Mouse (Mus musculus) liver, embryonic 14.5 days (tissue): Measurements from ENCODE around the gene Tex21. TPM values are rescaled to one million over a fixed set of nuclear protein-coding genes. Genes with fewer than 3 reads are reported as not detected.

Experiments
- ATAC-seq: fragments of 200-750 bp; cut with Nextera tagmentation; 2 replicates; pipeline ENCODE4 v1.8.0; 2017; ENCODE audit warnings: moderate number of reproducible peaks, mild to moderate bottlenecking, moderate library complexity; ENCODE audit not compliant: insufficient read depth
- DNase-seq, 3 experiments: peaks; one replicate each; pipeline ENCODE4 v3.0.0-alpha.2; 2012 to 2013; ENCODE audit warnings: low read depth in 3 of 3, low spot score in 3 of 3
- H3K27ac ChIP-seq: fragments of 300-500 bp; sonication (generic); 2 replicates; pipeline ENCODE4 v1.5.1; 2014; ENCODE audit warnings: moderate library complexity, mild to moderate bottlenecking, control low read depth, inconsistent platforms
- H3K27me3 ChIP-seq: fragments of 300-500 bp; sonication (generic); 2 replicates; pipeline ENCODE4 v1.6.1; 2014; ENCODE audit warnings: mild to moderate bottlenecking, low read length, moderate library complexity; ENCODE audit not compliant: control insufficient read depth, insufficient read depth
- H3K36me3 ChIP-seq: fragments of 300-500 bp; sonication (generic); replicated peaks from 2 replicates; pipeline ENCODE4 v1.6.1; 2014; ENCODE audit warnings: low read depth; ENCODE audit not compliant: control insufficient read depth, insufficient read depth
- H3K4me1 ChIP-seq, 2 experiments: fragments of 200-500 bp in 1 of 2; fragments of 300-500 bp in 1 of 2; sonication (generic) in 1 of 2; replicated peaks; 2 replicates each; pipeline ENCODE4 v1.6.1; 2012 to 2014; ENCODE audit warnings: antibody characterized with exemption in 1 of 2, inconsistent platforms in 1 of 2, low read length in 1 of 2; ENCODE audit not compliant: control insufficient read depth in 2 of 2, insufficient read depth in 2 of 2
- H3K4me2 ChIP-seq: fragments of 300-500 bp; sonication (generic); 2 replicates; pipeline ENCODE4 v1.6.1; 2014; ENCODE audit warnings: low read depth, mild to moderate bottlenecking, control low read depth, moderate library complexity
- H3K4me3 ChIP-seq, 2 experiments: fragments of 200-500 bp in 1 of 2; fragments of 300-500 bp in 1 of 2; sonication (generic) in 1 of 2; 2 replicates each; pipeline ENCODE4 v1.5.1; 2012 to 2014; ENCODE audit warnings: low read depth in 2 of 2, low read length in 2 of 2, mild to moderate bottlenecking in 2 of 2, control low read depth in 1 of 2, inconsistent platforms in 1 of 2, moderate library complexity in 1 of 2; ENCODE audit not compliant: insufficient read depth in 1 of 2
- H3K9ac ChIP-seq: fragments of 300-500 bp; sonication (generic); replicated peaks from 2 replicates; pipeline ENCODE4 v1.6.1; 2014; ENCODE audit warnings: mild to moderate bottlenecking, control low read depth, moderate library complexity
- H3K9me3 ChIP-seq: fragments of 300-500 bp; sonication (generic); 2 replicates; pipeline ENCODE4 v1.6.1; 2016; ENCODE audit warnings: low read length, mixed read lengths; ENCODE audit not compliant: control insufficient read depth
- CTCF ChIP-seq: IDR thresholded peaks from 2 replicates; pipeline ENCODE4 v1.5.1; 2016; ENCODE audit warnings: antibody characterized with exemption, low read depth, control low read depth
- EP300 ChIP-seq: IDR thresholded peaks from 2 replicates; pipeline ENCODE4 v1.6.1; 2016; ENCODE audit warnings: antibody characterized with exemption, low read depth
- WGBS: fragments of 180-500 bp; shearing (Covaris S2); extraction: QIAGEN DNeasy Blood & Tissue Kit; methylation state at CpG from one replicate; pipeline ENCODE4 v1.1.7; 2014; ENCODE audit not compliant: insufficient replicate concordance; 5-methylcytosine and 5-hydroxymethylcytosine counted together
- polyA plus RNA-seq, 2 experiments: library from polyadenylated mRNA; depleted of rRNA in 1 of 2; stranded (reverse) in 1 of 2; unstranded in 1 of 2; fragments of >200 nt; fragmentation: Nextera tagmentation in 1 of 2; extraction: Ambion mirVana in 1 of 2; gene quantifications; 2 replicates each; pipeline versions ENCODE4 v1.2.1 to v1.2.3; 2012 to 2014

Tex21 gene
- polyA plus RNA-seq, 2 experiments: 0.04 TPM; not detected in 1

- Histone ChIP-seq H3K27ac (no peak overlapping the region), H3K4me1 (no peaks in the 10 kb centered on the region), H3K27me3 (no peaks in the 10 kb centered on the region), H3K36me3 (no peaks in the 10 kb centered on the region), H3K9me3 (no peaks in the 10 kb centered on the region), H3K4me2 (no peak overlapping the region), H3K4me3 (no peak overlapping the region), H3K9ac (no peak overlapping the region)
- 69% methylated on average over 5 of the region's 5 CpGs for WGBS
- ATAC-seq (no peak), DNase-seq (no peak)
- no peak for TF ChIP-seq EP300
Observed at GRCm38 (mm10) chr12:76209429-76209974, 37.0 kb downstream of the Tex21 start.

- no peak overlapping the region for H3K4me2 ChIP-seq
- WGBS: 49% methylated on average over 4 of the region's 4 CpGs
- H3K4me3 ChIP-seq: no peak overlapping the region
- DNase-seq: no peak
- no peaks in the 10 kb centered on the region for H3K27me3 ChIP-seq
- no peaks in the 10 kb centered on the region for H3K9me3 ChIP-seq
- H3K27ac ChIP-seq: no peak overlapping the region
- no peak for ATAC-seq
- H3K36me3 ChIP-seq: no peaks in the 10 kb centered on the region
- H3K4me1 ChIP-seq: peaks cover 9 to 10% of the 10 kb centered on the region in 2 experiments
- no peak overlapping the region for H3K9ac ChIP-seq
- no peak for TF ChIP-seq CTCF
- no peak for TF ChIP-seq EP300
Observed at GRCm38 (mm10) chr12:76200326-76200725, 46.2 kb downstream of the Tex21 start.

- TF ChIP-seq CTCF (no peak), EP300 (no peak)
- no peak overlapping the region for H3K4me3 ChIP-seq
- H3K9ac ChIP-seq: no peak overlapping the region
- peaks cover 9 to 10% of the 10 kb centered on the region in 2 experiments for H3K4me1 ChIP-seq
- H3K4me2 ChIP-seq: peak overlapping the region; percentile 78
- H3K27ac ChIP-seq: no peak overlapping the region
- DNase-seq: no peak
- 41% methylated on average over 8 of the region's 8 CpGs for WGBS
- no peaks in the 10 kb centered on the region for H3K27me3 ChIP-seq
- H3K9me3 ChIP-seq: no peaks in the 10 kb centered on the region
- H3K36me3 ChIP-seq: no peaks in the 10 kb centered on the region
- no peak for ATAC-seq
Observed at GRCm38 (mm10) chr12:76197071-76197470, 49.5 kb downstream of the Tex21 start.

DNA sequence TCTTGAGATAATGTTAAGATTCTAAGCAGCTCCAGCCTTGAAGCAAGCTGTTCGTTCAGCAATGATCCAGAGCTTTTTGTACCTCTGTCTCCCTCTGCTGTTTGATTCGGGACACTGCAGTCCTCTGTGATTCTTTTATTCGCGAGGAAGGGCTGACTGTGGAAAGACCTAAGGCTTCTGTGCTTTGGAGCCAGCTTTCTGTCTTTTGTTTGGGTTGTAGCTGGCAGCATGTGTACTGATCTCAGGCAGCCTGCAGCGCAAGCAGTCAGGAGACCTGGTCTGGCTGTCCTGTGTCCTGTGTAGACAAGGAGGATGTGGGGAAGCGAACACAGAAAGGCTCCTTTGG, 49.9 kb downstream of the Tex21 start:
- ATAC-seq: peak; percentile 65; the same call in 1 of the 2 replicates
- 14% methylated on average over 6 of the region's 6 CpGs for whole genome bisulfite sequencing
- TF ChIP-seq CTCF (peak; percentile 83), EP300 (no peak)
- peak overlapping the region; percentile 78 for H3K4me2 ChIP-seq
- no peak overlapping the region for H3K9ac ChIP-seq
- peaks cover 9 to 10% of the 10 kb centered on the region in 2 experiments for H3K4me1 ChIP-seq
- no peaks in the 10 kb centered on the region for H3K36me3 ChIP-seq
- H3K9me3 ChIP-seq: no peaks in the 10 kb centered on the region
- H3K4me3 ChIP-seq: no peak overlapping the region
- H3K27ac ChIP-seq: no peak overlapping the region
- peak; percentile 39 to 63 (median 44) for DNase-seq
- H3K27me3 ChIP-seq: no peaks in the 10 kb centered on the region

DNA sequence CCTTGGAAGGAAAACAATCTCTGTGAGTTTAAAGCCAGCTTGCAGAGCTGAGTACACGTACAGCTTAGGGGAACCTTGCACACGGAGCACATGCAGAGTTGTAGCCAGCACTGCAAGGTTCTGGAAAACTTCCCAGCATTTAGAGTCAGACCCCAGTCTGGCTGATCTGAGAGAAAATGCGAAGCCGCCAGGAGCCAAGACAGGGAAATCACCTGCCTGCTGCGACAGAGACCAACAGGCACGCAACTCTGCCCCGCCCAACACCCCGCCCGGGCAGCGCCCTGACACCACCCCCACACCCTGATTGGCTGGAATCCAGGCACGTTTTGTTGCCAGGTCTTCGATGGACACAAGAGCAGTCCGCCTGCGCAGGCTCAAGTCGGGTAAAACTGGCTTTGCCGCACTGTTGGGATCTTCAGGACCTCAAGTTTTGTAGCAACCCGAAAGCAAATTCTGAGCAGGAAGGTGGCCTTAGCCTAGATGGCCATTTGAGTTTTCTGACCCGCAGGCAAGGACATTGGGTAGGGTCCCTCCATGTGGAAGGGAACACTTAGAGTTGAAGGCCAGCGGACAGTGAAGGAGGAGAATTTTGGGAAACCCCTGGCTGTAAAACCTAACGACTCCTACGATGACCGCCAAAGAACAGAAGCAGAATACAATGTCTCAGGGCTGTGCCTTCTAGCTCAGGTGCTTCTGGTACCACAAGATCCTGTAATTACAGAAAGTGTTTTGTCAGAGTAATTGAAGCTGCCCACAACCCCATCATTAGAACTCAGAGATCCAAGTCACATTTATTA, 50.4 kb downstream of the Tex21 start:
- ATAC-seq (peak; percentile 90), DNase-seq (peak; percentile 64 to 73 (median 64))
- Histone ChIP-seq H3K27ac (no peak overlapping the region), H3K4me1 (peaks cover 9 to 10% of the 10 kb centered on the region in 2 experiments), H3K9me3 (no peaks in the 10 kb centered on the region), H3K4me3 (peak overlapping the region; percentile 32 to 53), H3K36me3 (no peaks in the 10 kb centered on the region), H3K9ac (no peak overlapping the region; the same call in 1 of the 2 replicates), H3K4me2 (peak overlapping the region; percentile 78), H3K27me3 (no peaks in the 10 kb centered on the region)
- WGBS: 1% methylated on average over 22 of the region's 22 CpGs
- TF ChIP-seq EP300 (no peak), CTCF (no peak)
